Mouse (Mus musculus) kidney, embryonic 16.5 days (tissue): ENCODE measurements around the gene Pabpc6. TPM values are rescaled to one million over a fixed set of nuclear protein-coding genes. Genes with fewer than 3 reads are reported as not detected.

Experiments used
- ATAC-seq: fragments of 200-750 bp; cut with Nextera tagmentation; 2 replicates; pipeline ENCODE4 v1.8.0; 2017; ENCODE audit warnings: moderate TSS enrichment; ENCODE audit not compliant: low FRiP score, low TSS enrichment
- H3K27ac ChIP-seq: fragments of 300-500 bp; sonication (generic); 2 replicates; pipeline ENCODE4 v1.5.1; 2014; ENCODE audit warnings: low read length
- H3K27me3 ChIP-seq: fragments of 300-500 bp; sonication (generic); 2 replicates; pipeline ENCODE4 v1.6.1; 2014; ENCODE audit warnings: low read length, control low read depth, mixed read lengths; ENCODE audit not compliant: insufficient read depth
- H3K36me3 ChIP-seq: fragments of 300-500 bp; sonication (generic); 2 replicates; pipeline ENCODE4 v1.6.1; 2014; ENCODE audit warnings: low read length, control low read depth, mixed read lengths; ENCODE audit not compliant: insufficient read depth
- H3K4me1 ChIP-seq: fragments of 300-500 bp; sonication (generic); 2 replicates; pipeline ENCODE4 v1.6.1; 2014; ENCODE audit warnings: low read length, control low read depth, mixed read lengths; ENCODE audit not compliant: insufficient read depth
- H3K4me2 ChIP-seq: fragments of 300-500 bp; sonication (generic); replicated peaks from 2 replicates; pipeline ENCODE4 v1.6.1; 2014; ENCODE audit warnings: low read depth, low read length
- H3K4me3 ChIP-seq: fragments of 300-500 bp; sonication (generic); 2 replicates; pipeline ENCODE4 v1.5.1; 2014; ENCODE audit warnings: mild to moderate bottlenecking, low read length
- H3K9ac ChIP-seq: fragments of 300-500 bp; sonication (generic); replicated peaks from 2 replicates; pipeline ENCODE4 v1.6.1; 2014; ENCODE audit warnings: low read length
- H3K9me3 ChIP-seq: fragments of 300-500 bp; sonication (generic); 2 replicates; pipeline ENCODE4 v1.6.1; 2016; ENCODE audit warnings: low read length, control low read depth
- WGBS: fragments of 180-500 bp; shearing (Covaris S2); extraction: QIAGEN DNeasy Blood & Tissue Kit; methylation state at CpG from one replicate; pipeline ENCODE4 v1.1.7; 2014; 5-methylcytosine and 5-hydroxymethylcytosine counted together
- polyA plus RNA-seq: library from polyadenylated mRNA; unstranded; fragments of >200 nt; fragmentation: Nextera tagmentation; extraction: Ambion mirVana; gene quantifications from 2 replicates; pipeline ENCODE4 v1.2.1, GENCODE M21; 2015

Pabpc6 gene
- polyA plus RNA-seq, 1 experiment from 2014 or later: not detected

DNA sequence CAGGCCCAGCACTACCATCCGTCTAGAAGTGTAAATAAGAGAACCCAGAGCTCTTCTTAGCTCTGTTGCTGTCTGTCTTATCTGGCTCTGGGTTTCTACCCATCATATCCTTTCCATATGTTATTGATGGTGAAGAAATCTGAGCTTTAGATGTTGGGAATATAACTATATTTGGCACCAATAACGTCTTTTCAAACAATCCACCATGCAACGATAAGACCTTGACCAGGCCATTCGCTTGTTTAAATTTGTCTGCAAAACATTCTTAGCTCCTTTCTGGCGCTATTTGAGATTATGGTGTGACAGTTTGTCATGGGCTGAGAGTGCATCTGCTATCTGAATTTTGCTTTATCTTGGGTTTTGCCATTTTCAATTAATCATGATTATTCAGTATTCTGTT, 10.9 kb downstream of the Pabpc6 start:
- Histone ChIP-seq H3K4me2 (no peak overlapping the region), H3K4me3 (no peak overlapping the region), H3K9me3 (no peaks in the 10 kb centered on the region), H3K27me3 (no peaks in the 10 kb centered on the region), H3K27ac (no peak overlapping the region), H3K36me3 (no peaks in the 10 kb centered on the region), H3K4me1 (no peaks in the 10 kb centered on the region), H3K9ac (no peak overlapping the region)
- no peak for ATAC-seq
- 83% methylated on average over 5 of the region's 5 CpGs for WGBS

GRCm38 (mm10) chr17:9654155-9654554, 15.4 kb downstream of the Pabpc6 start:
- no peaks in the 10 kb centered on the region for H3K36me3 ChIP-seq
- no peak overlapping the region for H3K4me2 ChIP-seq
- H3K9me3 ChIP-seq: no peaks in the 10 kb centered on the region
- no peaks in the 10 kb centered on the region for H3K4me1 ChIP-seq
- H3K27ac ChIP-seq: no peak overlapping the region
- no peak overlapping the region for H3K4me3 ChIP-seq
- H3K27me3 ChIP-seq: no peaks in the 10 kb centered on the region
- 80% methylated on average over 3 of the region's 3 CpGs for WGBS
- no peak overlapping the region for H3K9ac ChIP-seq
- ATAC-seq: no peak

GRCm38 (mm10) chr17:9647644-9648043, 21.9 kb downstream of the Pabpc6 start:
- Histone ChIP-seq H3K4me1 (no peaks in the 10 kb centered on the region), H3K36me3 (no peaks in the 10 kb centered on the region), H3K9ac (no peak overlapping the region), H3K27me3 (no peaks in the 10 kb centered on the region), H3K27ac (no peak overlapping the region), H3K4me2 (no peak overlapping the region), H3K4me3 (no peak overlapping the region), H3K9me3 (no peaks in the 10 kb centered on the region)
- no peak for ATAC-seq
- WGBS: 70% methylated on average over 4 of the region's 4 CpGs

DNA sequence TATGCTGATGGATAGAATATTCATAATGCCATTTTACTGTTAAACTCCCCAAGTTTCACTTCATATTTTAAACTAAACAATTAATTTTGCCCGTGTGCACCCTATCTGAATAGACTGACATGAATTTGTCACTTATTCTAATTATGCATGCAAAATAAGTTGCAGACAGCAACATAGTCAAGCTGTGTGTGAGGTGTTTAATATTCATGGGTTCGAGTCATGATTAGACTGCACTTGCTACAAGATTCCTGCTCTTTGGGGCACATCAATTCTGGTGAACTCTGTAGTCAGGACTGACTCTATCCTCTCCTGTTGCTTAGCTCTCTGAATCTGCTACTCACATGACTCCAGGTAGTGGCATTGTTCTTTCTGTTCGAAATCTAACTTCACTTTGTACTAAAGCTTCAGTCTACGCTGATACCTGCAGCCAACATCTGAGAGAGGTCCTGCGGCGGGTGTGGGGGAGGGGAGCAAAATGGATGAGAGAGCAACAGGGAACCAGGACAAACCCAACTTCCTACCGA, 25.8 kb downstream of the Pabpc6 start:
- Histone ChIP-seq H3K27ac (no peak overlapping the region), H3K4me2 (no peak overlapping the region), H3K27me3 (no peaks in the 10 kb centered on the region), H3K4me3 (no peak overlapping the region), H3K36me3 (no peaks in the 10 kb centered on the region), H3K4me1 (no peaks in the 10 kb centered on the region), H3K9me3 (no peaks in the 10 kb centered on the region), H3K9ac (no peak overlapping the region)
- 84% methylated on average over 7 of the region's 7 CpGs for WGBS
- ATAC-seq: no peak

DNA sequence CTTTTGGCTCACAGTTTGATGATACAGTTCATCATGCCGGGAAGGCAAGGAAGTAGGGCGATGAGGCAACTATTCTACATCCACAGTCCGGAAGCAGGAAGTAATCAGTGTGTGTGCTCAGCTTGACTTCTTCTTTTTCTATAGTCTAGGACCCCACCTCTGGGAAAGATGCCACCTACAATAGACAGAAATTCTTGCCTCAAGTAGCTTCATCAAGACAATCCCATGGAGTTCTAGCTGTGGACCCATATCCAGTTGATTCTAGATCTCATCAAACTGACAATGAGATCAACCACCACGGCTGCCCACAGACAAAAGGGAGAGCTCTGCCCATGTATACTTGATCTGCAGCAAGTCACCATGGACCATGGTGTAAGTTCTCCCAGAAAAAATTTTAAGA, 32.5 kb downstream of the Pabpc6 start:
- H3K4me2 ChIP-seq: no peak overlapping the region
- no peaks in the 10 kb centered on the region for H3K9me3 ChIP-seq
- 0 out of 2 replicates have a peak, but pooled peaks cover 2% of the 10 kb centered on the region for H3K4me1 ChIP-seq
- H3K36me3 ChIP-seq: no peaks in the 10 kb centered on the region
- no peak for ATAC-seq
- H3K27me3 ChIP-seq: no peaks in the 10 kb centered on the region
- H3K27ac ChIP-seq: no peak overlapping the region
- 86% methylated on average over 4 of the region's 4 CpGs for WGBS
- H3K4me3 ChIP-seq: no peak overlapping the region
- no peak overlapping the region for H3K9ac ChIP-seq

DNA sequence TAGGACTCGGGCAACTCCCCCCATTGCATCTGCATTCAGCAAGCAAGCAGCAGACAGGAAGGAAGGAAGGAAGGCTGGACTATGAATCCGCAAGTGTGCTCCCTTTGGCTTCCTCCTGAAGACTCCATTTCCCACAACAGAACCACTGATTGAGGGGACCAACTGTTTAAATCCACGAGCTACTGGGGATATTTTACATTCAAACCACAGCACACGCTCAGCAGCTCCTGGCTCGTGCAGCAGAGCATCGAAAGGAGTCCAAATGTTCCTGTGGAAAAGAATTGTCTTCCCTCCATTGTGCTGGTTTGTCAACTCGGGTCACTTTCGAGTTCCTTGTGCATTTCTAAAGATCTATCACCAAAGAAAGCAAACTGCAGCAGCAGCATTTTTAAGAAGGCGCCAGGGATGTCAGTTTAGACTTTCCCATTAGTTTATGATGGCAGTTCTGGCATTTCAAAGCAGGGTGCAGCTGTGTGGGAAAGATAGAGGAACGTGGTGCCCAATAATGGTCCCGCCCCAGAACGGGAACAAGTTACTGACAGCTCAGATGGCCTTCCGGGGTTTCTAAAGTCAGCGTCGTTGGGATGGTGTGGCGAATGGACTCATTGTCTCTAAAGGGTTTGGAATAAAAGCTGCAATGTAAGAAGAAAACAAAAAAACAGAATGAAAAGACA, 36.8 kb downstream of the Pabpc6 start:
- Histone ChIP-seq H3K36me3 (no peaks in the 10 kb centered on the region), H3K4me3 (no peak overlapping the region), H3K4me1 (0 out of 2 replicates have a peak, but pooled peaks cover 2% of the 10 kb centered on the region), H3K27ac (no peak overlapping the region), H3K9ac (no peak overlapping the region), H3K9me3 (no peaks in the 10 kb centered on the region), H3K27me3 (no peaks in the 10 kb centered on the region), H3K4me2 (no peak overlapping the region)
- WGBS: 73% methylated on average over 16 of the region's 16 CpGs
- no peak for ATAC-seq

DNA sequence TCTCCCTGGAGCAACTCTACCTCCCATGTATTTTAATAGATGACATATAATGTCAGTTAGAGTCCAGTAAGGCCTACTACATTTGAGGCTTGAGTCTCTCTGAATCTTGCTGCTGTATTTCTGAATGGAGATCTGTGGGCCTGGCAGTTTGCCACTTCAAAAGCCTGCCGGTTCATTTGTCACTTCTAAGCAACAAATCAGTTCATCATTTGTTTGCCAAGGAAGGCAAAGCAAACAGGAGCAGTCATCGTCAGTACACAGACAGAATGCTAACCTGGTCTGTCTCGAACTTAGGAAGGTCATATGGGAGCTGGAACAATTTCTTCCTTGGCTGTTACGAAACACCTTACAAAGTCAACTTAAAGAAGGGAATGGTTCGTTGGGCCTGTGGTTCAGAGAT, 37.4 kb downstream of the Pabpc6 start:
- Histone ChIP-seq H3K4me3 (no peak overlapping the region), H3K4me2 (no peak overlapping the region), H3K27me3 (no peaks in the 10 kb centered on the region), H3K36me3 (no peaks in the 10 kb centered on the region), H3K9me3 (no peaks in the 10 kb centered on the region), H3K4me1 (0 out of 2 replicates have a peak, but pooled peaks cover 2% of the 10 kb centered on the region), H3K9ac (no peak overlapping the region), H3K27ac (no peak overlapping the region)
- 63% methylated on average over 5 of the region's 5 CpGs for WGBS
- ATAC-seq: no peak

DNA sequence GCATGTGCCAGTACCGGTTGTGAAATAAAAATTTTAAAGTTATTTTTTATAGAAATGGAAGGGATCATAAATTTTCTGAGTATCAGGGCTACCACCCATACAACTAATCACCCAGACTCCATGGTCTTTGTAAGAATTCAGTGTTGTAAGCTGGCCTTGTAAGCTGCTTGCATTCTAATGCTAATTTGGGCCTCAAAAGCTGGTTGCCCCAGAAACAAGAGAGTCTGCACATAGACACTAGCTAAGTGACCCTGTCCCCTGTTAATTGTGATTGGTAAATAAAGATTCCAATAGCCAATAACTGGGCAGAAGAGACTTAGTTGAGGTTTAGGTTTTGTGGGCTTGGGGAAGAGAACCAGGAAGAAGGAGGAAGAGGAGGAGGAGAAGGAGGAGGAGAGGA, 38.4 kb downstream of the Pabpc6 start:
- no peak overlapping the region for H3K9ac ChIP-seq
- H3K4me3 ChIP-seq: no peak overlapping the region
- no peaks in the 10 kb centered on the region for H3K9me3 ChIP-seq
- 84% methylated on average over 1 of the region's 1 CpGs for WGBS
- no peaks in the 10 kb centered on the region for H3K36me3 ChIP-seq
- ATAC-seq: no peak
- H3K4me2 ChIP-seq: no peak overlapping the region
- H3K27ac ChIP-seq: no peak overlapping the region
- H3K27me3 ChIP-seq: no peaks in the 10 kb centered on the region
- H3K4me1 ChIP-seq: 0 out of 2 replicates have a peak, but pooled peaks cover 2% of the 10 kb centered on the region

- no peaks in the 10 kb centered on the region for H3K4me1 ChIP-seq
- no peak overlapping the region for H3K4me3 ChIP-seq
- no peak overlapping the region for H3K9ac ChIP-seq
- no peaks in the 10 kb centered on the region for H3K9me3 ChIP-seq
- H3K27me3 ChIP-seq: no peaks in the 10 kb centered on the region
- H3K4me2 ChIP-seq: no peak overlapping the region
- H3K36me3 ChIP-seq: no peaks in the 10 kb centered on the region
- no peak for ATAC-seq
- no peak overlapping the region for H3K27ac ChIP-seq
Observed at GRCm38 (mm10) chr17:9627011-9627410, 42.5 kb downstream of the Pabpc6 start.
